Mouse (Mus musculus) kidney, postnatal 0 days (tissue): ENCODE measurements around the gene Cacnb4. TPM values are rescaled to one million over a fixed set of nuclear protein-coding genes. Genes with fewer than 3 reads are reported as not detected.

Source experiments
- ATAC-seq: fragments of 200-750 bp; cut with Nextera tagmentation; replicated peaks from 2 replicates; pipeline ENCODE4 v1.8.0; 2017; ENCODE audit warnings: low read depth, moderate number of reproducible peaks, moderate TSS enrichment, moderate library complexity; ENCODE audit not compliant: low FRiP score
- DNase-seq: peaks from one replicate; pipeline ENCODE4 v3.0.0-alpha.2; 2016; ENCODE audit warnings: low spot score
- H3K27ac ChIP-seq: fragments of 300-500 bp; sonication (generic); 2 replicates; pipeline ENCODE4 v1.5.1; 2014; ENCODE audit warnings: mild to moderate bottlenecking
- H3K27me3 ChIP-seq: fragments of 300-500 bp; sonication (generic); 2 replicates; pipeline ENCODE4 v1.6.1; 2014; ENCODE audit warnings: low read length, mixed read lengths; ENCODE audit not compliant: insufficient read depth
- H3K36me3 ChIP-seq: fragments of 300-500 bp; sonication (generic); 2 replicates; pipeline ENCODE4 v1.6.1; 2014; ENCODE audit warnings: low read length, mixed read lengths; ENCODE audit not compliant: insufficient read depth
- H3K4me1 ChIP-seq: fragments of 300-500 bp; sonication (generic); replicated peaks from 2 replicates; pipeline ENCODE4 v1.6.1; 2014; ENCODE audit warnings: antibody characterized with exemption, low read length, mixed read lengths; ENCODE audit not compliant: insufficient read depth
- H3K4me2 ChIP-seq: fragments of 300-500 bp; sonication (generic); 2 replicates; pipeline ENCODE4 v1.6.1; 2014; ENCODE audit warnings: mild to moderate bottlenecking, low read length, moderate library complexity, mixed read lengths
- H3K4me3 ChIP-seq: fragments of 300-500 bp; sonication (generic); replicated peaks from 2 replicates; pipeline ENCODE4 v1.5.1; 2014; ENCODE audit warnings: low read depth, low read length
- H3K9ac ChIP-seq: fragments of 300-500 bp; sonication (generic); 2 replicates; pipeline ENCODE4 v1.6.1; 2014; ENCODE audit warnings: low read depth, low read length
- H3K9me3 ChIP-seq: fragments of 300-500 bp; sonication (generic); replicated peaks from 2 replicates; pipeline ENCODE4 v1.6.1; 2016; ENCODE audit warnings: low read length, inconsistent platforms, mixed read lengths
- CTCF ChIP-seq: IDR thresholded peaks from 2 replicates; pipeline ENCODE4 v1.5.1; 2016; ENCODE audit warnings: antibody characterized with exemption, low read depth, mild to moderate bottlenecking, moderate library complexity
- WGBS: fragments of 180-500 bp; shearing (Covaris S2); extraction: QIAGEN DNeasy Blood & Tissue Kit; methylation state at CpG from one replicate; pipeline ENCODE4 v1.1.7; 2014; 5-methylcytosine and 5-hydroxymethylcytosine counted together
- polyA plus RNA-seq: library from polyadenylated mRNA; unstranded; fragments of >200 nt; fragmentation: Nextera tagmentation; extraction: Ambion mirVana; gene quantifications from 2 replicates; pipeline ENCODE4 v1.2.1, GENCODE M21; 2015

Gene Cacnb4
- polyA plus RNA-seq, 1 experiment from 2014 or later = 2.0 TPM

DNA sequence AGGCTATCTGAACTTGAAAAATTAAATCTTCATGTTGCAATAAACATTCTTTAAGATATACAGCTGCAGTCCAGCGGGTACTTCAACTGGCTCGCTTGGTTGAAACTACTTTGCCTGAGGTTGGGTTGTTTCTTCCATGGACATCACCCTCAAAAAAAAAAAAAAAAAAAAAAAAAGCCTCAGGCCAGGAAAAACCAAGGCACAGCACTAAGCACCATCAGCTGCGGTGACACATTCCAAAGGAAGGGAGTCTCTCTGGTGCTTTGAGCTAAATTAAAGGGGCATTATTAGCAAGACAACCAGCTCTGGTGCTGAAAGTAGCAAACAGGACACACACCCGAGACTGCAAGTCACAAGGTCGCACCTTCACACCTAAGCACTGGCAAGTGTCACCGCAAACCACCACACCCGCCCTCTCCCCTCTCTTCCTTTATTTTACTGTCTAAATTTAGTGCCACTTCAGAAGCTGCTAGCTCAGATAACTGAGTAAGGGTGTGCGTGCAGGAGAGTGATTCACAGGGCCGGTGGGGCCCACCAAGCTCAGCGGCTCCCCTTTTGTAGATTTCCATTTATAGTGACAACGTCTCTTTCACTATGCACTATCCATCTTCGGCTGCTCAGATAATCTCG, 105.2 kb downstream of the Cacnb4 start:
- no peak for ATAC-seq

DNA sequence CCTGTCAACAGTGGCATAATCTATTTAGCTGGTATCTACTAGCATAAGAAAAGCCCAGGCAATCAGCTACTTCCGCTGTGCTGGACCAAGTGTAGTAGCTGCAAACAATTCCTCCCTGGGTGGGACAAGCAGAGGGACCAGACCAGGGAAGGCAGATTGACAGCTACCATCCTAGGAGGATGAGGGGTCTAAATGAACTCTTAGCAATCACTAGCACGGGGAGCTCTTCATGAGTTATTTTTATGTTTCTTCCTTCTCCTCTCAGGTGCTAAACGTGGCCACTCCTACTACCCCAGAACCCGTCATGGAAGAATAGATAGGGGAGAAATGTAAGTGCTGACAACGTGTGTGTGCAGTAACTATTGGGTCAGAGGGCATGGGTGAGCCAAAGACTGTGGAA, 105.8 kb downstream of the Cacnb4 start:
- Histone ChIP-seq H3K4me1 (no peaks in the 10 kb centered on the region), H3K27ac (no peak overlapping the region), H3K27me3 (no peaks in the 10 kb centered on the region), H3K4me2 (no peak overlapping the region), H3K9ac (no peak overlapping the region), H3K9me3 (no peaks in the 10 kb centered on the region), H3K36me3 (no peaks in the 10 kb centered on the region), H3K4me3 (no peak overlapping the region)
- ATAC-seq = no peak
- no peak for DNase-seq
- 62% methylated on average over 5 of the region's 5 CpGs for WGBS
- TF ChIP-seq CTCF = no peak

More for the DNA sequence above, 105.2 kb downstream of the Cacnb4 start:
- H3K4me1 ChIP-seq = no peaks in the 10 kb centered on the region
- H3K9me3 ChIP-seq = no peaks in the 10 kb centered on the region
- H3K27me3 ChIP-seq = no peaks in the 10 kb centered on the region
- WGBS = 38% methylated on average over 13 of the region's 13 CpGs
- no peak overlapping the region for H3K4me2 ChIP-seq
- H3K9ac ChIP-seq = no peak overlapping the region
- H3K27ac ChIP-seq = no peak overlapping the region
- H3K36me3 ChIP-seq = no peaks in the 10 kb centered on the region
- DNase-seq = no peak
- no peak overlapping the region for H3K4me3 ChIP-seq
- no peak for TF ChIP-seq CTCF

DNA sequence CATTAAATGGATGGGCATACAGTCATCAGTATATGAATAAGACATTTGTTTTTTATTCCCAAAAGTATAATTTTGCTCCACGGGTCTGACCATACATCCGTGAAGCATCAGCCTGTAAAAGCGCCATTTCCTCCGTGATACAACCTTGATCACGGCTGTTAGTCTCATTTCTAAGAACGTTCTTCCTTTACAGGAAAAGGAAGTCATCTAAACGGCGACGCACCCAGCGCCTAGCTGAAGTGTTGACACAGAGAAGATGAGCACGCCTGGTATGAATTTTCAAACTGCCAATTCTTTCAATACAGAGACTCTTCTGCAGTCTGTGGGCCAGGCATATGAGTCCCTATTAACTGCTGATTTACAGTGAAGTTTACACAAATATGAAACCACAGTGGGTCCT, 106.5 kb downstream of the Cacnb4 start:
- no peaks in the 10 kb centered on the region for H3K9me3 ChIP-seq
- no peak overlapping the region for H3K27ac ChIP-seq
- 80% methylated on average over 11 of the region's 11 CpGs for WGBS
- no peak for TF ChIP-seq CTCF
- no peak overlapping the region for H3K4me2 ChIP-seq
- no peaks in the 10 kb centered on the region for H3K36me3 ChIP-seq
- ATAC-seq (no peak), DNase-seq (no peak)
- no peaks in the 10 kb centered on the region for H3K27me3 ChIP-seq
- no peak overlapping the region for H3K4me3 ChIP-seq
- H3K9ac ChIP-seq = no peak overlapping the region
- no peaks in the 10 kb centered on the region for H3K4me1 ChIP-seq

DNA sequence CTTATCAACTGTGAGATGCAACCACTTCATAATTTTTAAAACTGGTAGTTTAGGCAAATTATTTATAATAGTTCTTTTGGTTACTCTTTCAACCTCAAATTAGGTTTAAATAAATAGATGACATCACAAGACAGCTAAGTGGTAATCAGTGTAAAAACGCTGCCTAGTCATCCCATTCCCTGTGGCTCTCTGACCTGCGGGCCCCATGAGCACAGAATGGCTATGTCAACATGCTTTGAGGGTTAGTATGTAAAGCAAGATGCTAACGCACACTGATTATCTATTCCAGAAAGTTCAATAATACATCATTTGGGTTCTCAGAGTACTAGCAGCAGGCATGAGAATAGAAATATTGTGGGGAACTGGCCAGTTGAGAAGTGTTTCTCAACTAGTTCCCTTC, 108.5 kb downstream of the Cacnb4 start:
- H3K9ac ChIP-seq = no peak overlapping the region
- no peak for TF ChIP-seq CTCF
- DNase-seq (no peak), ATAC-seq (no peak)
- H3K4me2 ChIP-seq = no peak overlapping the region
- H3K4me3 ChIP-seq = no peak overlapping the region
- WGBS = 72% methylated on average over 3 of the region's 3 CpGs
- H3K4me1 ChIP-seq = no peaks in the 10 kb centered on the region
- no peaks in the 10 kb centered on the region for H3K9me3 ChIP-seq
- H3K27me3 ChIP-seq = no peaks in the 10 kb centered on the region
- no peak overlapping the region for H3K27ac ChIP-seq
- no peaks in the 10 kb centered on the region for H3K36me3 ChIP-seq

DNA sequence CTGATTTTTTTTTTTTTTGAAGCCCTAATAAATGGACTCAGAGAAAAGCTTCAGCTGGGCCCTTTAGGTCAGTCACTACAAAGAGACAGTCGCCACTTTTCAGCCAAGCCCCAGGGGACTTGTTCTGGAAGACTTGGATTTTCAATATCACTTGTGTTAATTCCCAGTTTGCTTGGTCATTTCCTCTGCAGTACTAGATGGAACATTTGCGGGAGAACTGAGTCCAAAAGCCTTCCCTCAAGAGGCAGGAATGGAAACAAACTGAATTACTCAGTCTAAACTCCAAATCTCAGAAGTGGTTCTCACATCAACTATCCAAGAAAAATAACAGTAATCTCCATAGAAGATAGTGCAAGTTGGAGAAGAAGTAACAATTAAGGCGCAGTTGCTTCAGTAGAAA, 109.2 kb downstream of the Cacnb4 start:
- Histone ChIP-seq H3K4me3 (no peak overlapping the region), H3K36me3 (no peaks in the 10 kb centered on the region), H3K4me1 (no peaks in the 10 kb centered on the region), H3K9ac (no peak overlapping the region), H3K27ac (no peak overlapping the region), H3K9me3 (no peaks in the 10 kb centered on the region), H3K4me2 (no peak overlapping the region), H3K27me3 (no peaks in the 10 kb centered on the region)
- 76% methylated on average over 3 of the region's 3 CpGs for WGBS
- TF ChIP-seq CTCF = no peak
- DNase-seq = no peak
- ATAC-seq = no peak

DNA sequence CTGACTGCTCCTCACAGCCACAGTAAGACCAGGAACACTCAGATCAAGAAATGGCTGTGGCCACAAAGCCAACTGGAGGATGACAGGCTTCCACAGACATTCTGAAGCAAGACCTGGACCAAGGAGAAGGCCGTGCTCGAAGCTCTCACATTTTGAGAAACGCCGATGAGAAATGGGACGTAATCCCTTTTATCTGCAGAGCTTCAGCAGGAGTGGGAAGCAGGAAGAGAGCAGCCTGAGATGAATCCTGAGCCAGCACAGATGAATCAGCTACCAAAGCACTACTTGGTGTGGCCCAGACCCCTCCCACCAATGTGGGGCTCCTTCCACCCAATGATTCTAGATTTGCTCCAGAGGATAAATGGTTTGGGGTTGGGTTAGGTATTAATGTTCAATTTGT, 113.4 kb downstream of the Cacnb4 start:
- Histone ChIP-seq H3K4me1 (no peaks in the 10 kb centered on the region), H3K9ac (no peak overlapping the region), H3K36me3 (no peaks in the 10 kb centered on the region), H3K27me3 (no peaks in the 10 kb centered on the region), H3K27ac (no peak overlapping the region), H3K4me2 (no peak overlapping the region), H3K9me3 (no peaks in the 10 kb centered on the region), H3K4me3 (no peak overlapping the region)
- ATAC-seq (no peak), DNase-seq (no peak)
- WGBS = 93% methylated on average over 5 of the region's 5 CpGs
- no peak for TF ChIP-seq CTCF

DNA sequence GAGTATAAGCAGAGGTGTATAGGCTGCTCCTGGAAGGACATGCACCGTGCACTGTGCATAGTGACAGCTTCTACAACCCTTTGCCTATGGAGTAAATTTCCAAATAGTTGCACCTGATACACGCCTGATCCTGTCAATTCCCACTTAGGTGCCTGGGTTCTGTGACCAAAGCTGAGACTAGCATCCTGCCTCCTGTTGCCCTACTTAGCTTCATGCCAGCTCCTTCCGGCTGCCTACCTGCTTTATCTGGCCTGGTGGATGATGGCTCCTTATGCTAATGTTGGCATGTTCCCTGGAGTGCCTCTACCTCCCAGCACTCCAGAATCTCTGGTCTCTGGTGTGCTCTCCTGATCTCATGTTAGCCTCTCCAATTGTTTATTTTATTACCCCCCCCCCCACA, 114.3 kb downstream of the Cacnb4 start:
- Histone ChIP-seq H3K36me3 (no peaks in the 10 kb centered on the region), H3K9ac (no peak overlapping the region), H3K4me2 (no peak overlapping the region), H3K27ac (no peak overlapping the region), H3K4me1 (no peaks in the 10 kb centered on the region), H3K9me3 (no peaks in the 10 kb centered on the region), H3K27me3 (no peaks in the 10 kb centered on the region), H3K4me3 (no peak overlapping the region)
- 86% methylated on average over 3 of the region's 3 CpGs for WGBS
- no peak for ATAC-seq
- no peak for TF ChIP-seq CTCF
- DNase-seq = no peak
